Mouse (Mus musculus) olfactory bulb, adult 2 months (tissue): Measurements from ENCODE around the gene Gm4791.

Experiments
- CTCF ChIP-seq: fragments of 200-500 bp; IDR thresholded peaks from 2 replicates; pipeline ENCODE4 v1.5.1; 2012; ENCODE audit warnings: low read depth, mild to moderate bottlenecking, low read length, moderate library complexity; ENCODE audit not compliant: insufficient read depth
- POLR2A ChIP-seq: fragments of 200-500 bp; IDR thresholded peaks from 2 replicates; pipeline ENCODE4 v1.6.1; 2012; ENCODE audit warnings: mild to moderate bottlenecking, low read depth, low read length, moderate library complexity; ENCODE audit not compliant: insufficient read depth

DNA sequence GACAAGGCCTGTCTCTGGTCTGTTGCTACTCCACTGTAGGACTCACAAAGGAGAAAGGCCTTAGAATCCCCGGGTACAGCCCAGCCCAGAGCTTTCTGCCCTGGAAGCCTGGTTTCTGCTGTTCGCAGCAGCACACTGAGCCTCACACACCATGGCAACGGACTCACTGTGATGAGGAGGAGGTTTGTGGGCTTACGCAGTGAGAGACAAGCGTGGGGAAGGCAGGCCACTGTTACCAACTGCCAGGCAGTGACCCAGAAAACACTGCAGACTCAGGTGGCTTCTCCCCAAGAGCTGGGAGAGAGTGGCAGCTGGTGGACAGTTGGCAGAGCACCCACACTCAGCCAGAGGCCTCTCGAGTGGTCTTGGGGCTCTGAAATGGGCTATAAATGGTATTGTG lies 42.3 kb upstream of the Gm4791 start:
- TF ChIP-seq CTCF (no peak), POLR2A (no peak)
